Mouse (Mus musculus): ENCODE data around the gene Elk3.
A peak's percentile ranks its signal among the peaks of the same experiment; 100 is the strongest.

Elk3 gene

GRCm38 (mm10) chr10:93293621-93294020, 17.3 kb downstream of the Elk3 start:
- no peak for DNase-seq (ENCODE audit: low read depth, low spot score)

- peak; percentile 76 for DNase-seq (ENCODE audit: low read depth, low spot score)
These were observed 19.1 kb downstream of the Elk3 start for GRCm38 (mm10) chr10:93291843-93292242.

- DNase-seq (ENCODE audit: low read depth, low spot score): peak; percentile 34
These were observed 19.6 kb downstream of the Elk3 start for GRCm38 (mm10) chr10:93291352-93291751.

- no peak for DNase-seq (ENCODE audit: low read depth, low spot score)
These were observed 21.5 kb downstream of the Elk3 start for GRCm38 (mm10) chr10:93289404-93289803.

GRCm38 (mm10) chr10:93288336-93288735, 22.6 kb downstream of the Elk3 start:
- no peak for DNase-seq (ENCODE audit: low read depth, low spot score)

- DNase-seq (ENCODE audit: low read depth, low spot score): no peak
These were observed 23.3 kb downstream of the Elk3 start for GRCm38 (mm10) chr10:93287551-93288145.

GRCm38 (mm10) chr10:93285489-93285888, 25.4 kb downstream of the Elk3 start:
- no peak for DNase-seq (ENCODE audit: low read depth, low spot score)

- DNase-seq (ENCODE audit: low read depth, low spot score): peak; percentile 45
These were observed 27.7 kb downstream of the Elk3 start for GRCm38 (mm10) chr10:93283258-93283657.

GRCm38 (mm10) chr10:93282526-93282964, 28.4 kb downstream of the Elk3 start:
- no peak for DNase-seq (ENCODE audit: low read depth, low spot score)

GRCm38 (mm10) chr10:93281092-93281491, 29.8 kb downstream of the Elk3 start:
- DNase-seq (ENCODE audit: low read depth, low spot score): no peak

- no peak for DNase-seq (ENCODE audit: low read depth, low spot score)
These were observed 30.3 kb downstream of the Elk3 start for GRCm38 (mm10) chr10:93280586-93280985.

- no peak for DNase-seq (ENCODE audit: low read depth, low spot score)
These were observed 31.9 kb downstream of the Elk3 start for GRCm38 (mm10) chr10:93279062-93279461.

- no peak for DNase-seq (ENCODE audit: low read depth, low spot score)
These were observed 32.6 kb downstream of the Elk3 start for GRCm38 (mm10) chr10:93278361-93278760.

- no peak for DNase-seq (ENCODE audit: low read depth, low spot score)
These were observed 34.1 kb downstream of the Elk3 start for GRCm38 (mm10) chr10:93276857-93277256.

- no peak for DNase-seq (ENCODE audit: low read depth, low spot score)
These were observed 34.6 kb downstream of the Elk3 start for GRCm38 (mm10) chr10:93276349-93276763.

GRCm38 (mm10) chr10:93275212-93276136, 35.5 kb downstream of the Elk3 start:
- no peak for DNase-seq (ENCODE audit: low read depth, low spot score)

GRCm38 (mm10) chr10:93274277-93274696, 36.6 kb downstream of the Elk3 start:
- DNase-seq (ENCODE audit: low read depth, low spot score): peak; percentile 66

GRCm38 (mm10) chr10:93272986-93273982, 37.7 kb downstream of the Elk3 start:
- DNase-seq (ENCODE audit: low read depth, low spot score): peak; percentile 78

- no peak for DNase-seq (ENCODE audit: low read depth, low spot score)
These were observed 39.1 kb downstream of the Elk3 start for GRCm38 (mm10) chr10:93271831-93272230.

GRCm38 (mm10) chr10:93270889-93271460, 40.0 kb downstream of the Elk3 start:
- DNase-seq (ENCODE audit: low read depth, low spot score): no peak

GRCm38 (mm10) chr10:93269744-93270143, 41.2 kb downstream of the Elk3 start:
- no peak for DNase-seq (ENCODE audit: low read depth, low spot score)
